Mouse (Mus musculus): ENCODE results near the gene Arhgap45. TPM values are rescaled to one million over a fixed set of nuclear protein-coding genes. Genes with fewer than 3 reads are reported as not detected.
"Not testable (repeated sequence)": the region's sequence is repeated elsewhere in the genome, so short reads cannot be mapped to it uniquely, and the experiment has no call there.

The Arhgap45 gene
- polyA plus RNA-seq, 1 experiment from 2014 or later = 17.3 TPM

DNA sequence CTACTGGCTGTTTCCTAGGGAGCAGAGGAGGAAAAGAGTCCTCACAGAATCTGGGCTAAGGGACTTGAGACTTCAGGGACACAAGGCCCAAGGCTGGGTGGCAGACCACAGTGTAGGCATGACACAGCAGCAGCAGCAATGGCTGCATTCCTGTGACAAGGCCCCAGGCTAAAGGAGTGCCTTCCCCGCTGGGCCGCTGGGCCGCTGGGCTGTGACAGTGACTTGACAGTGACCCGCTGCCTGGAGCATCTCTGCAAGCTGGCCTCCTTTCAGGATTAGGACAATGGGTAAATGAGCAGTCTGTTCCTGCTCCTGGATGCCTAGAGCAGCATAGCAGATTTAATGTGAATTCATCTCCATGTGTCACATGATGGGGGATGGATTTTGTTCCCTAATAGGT lies 27.6 kb downstream of the Arhgap45 start:
- Histone ChIP-seq H3K9ac (ENCODE audit: low read depth, low read length) (no peak overlapping the region), H3K4me2 (ENCODE audit: low read depth, low read length) (no peak overlapping the region), H3K27me3 (ENCODE audit: control insufficient read depth, insufficient read depth, low read depth, low read length) (no peaks in the 10 kb centered on the region), H3K4me3 (ENCODE audit: low read depth, low read length) (no peak overlapping the region), H3K36me3 (ENCODE audit: control insufficient read depth, insufficient read depth) (no peaks in the 10 kb centered on the region), H3K4me1 (ENCODE audit: control insufficient read depth, low read depth, low read length) (peaks cover 15% of the 10 kb centered on the region), H3K9me3 (replicated peaks; ENCODE audit: control insufficient read depth, low read length) (no peaks in the 10 kb centered on the region), H3K27ac (ENCODE audit: low read length) (no peak overlapping the region)
- no peak for ATAC-seq (ENCODE audit: low read depth)
- 73% methylated on average over 4 of the region's 4 CpGs for WGBS (ENCODE audit: insufficient replicate concordance)

DNA sequence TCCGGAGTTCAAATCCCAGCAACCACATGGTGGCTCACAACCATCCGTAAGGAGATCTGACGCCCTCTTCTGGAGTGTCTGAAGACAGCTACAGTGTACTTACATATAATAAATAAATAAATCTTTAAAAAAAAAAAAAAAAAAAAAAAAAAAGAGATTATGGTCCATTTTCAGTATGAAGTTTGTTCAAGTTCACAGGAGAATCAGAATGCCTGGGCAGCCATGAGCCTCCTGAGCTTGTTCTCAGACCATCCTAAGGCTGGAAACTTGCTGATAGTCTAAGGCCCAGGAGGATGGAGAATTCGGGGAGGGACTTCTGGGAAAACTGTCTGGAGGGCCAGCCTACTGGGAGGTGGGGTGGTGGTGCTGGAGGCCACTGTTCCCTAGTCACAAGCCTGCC lies 28.9 kb downstream of the Arhgap45 start:
- H3K4me2 ChIP-seq (ENCODE audit: low read depth, low read length); H3K4me3 ChIP-seq (ENCODE audit: low read depth, low read length); H3K27ac ChIP-seq (ENCODE audit: low read length); ATAC-seq (ENCODE audit: low read depth); H3K27me3 ChIP-seq (ENCODE audit: control insufficient read depth, insufficient read depth, low read depth, low read length); H3K9ac ChIP-seq (ENCODE audit: low read depth, low read length); H3K9me3 ChIP-seq (replicated peaks; ENCODE audit: control insufficient read depth, low read length); H3K36me3 ChIP-seq (ENCODE audit: control insufficient read depth, insufficient read depth): not testable (repeated sequence)
- whole genome bisulfite sequencing (ENCODE audit: insufficient replicate concordance) = 78% methylated on average over 2 of the region's 4 CpGs
- peaks cover 11% of the 10 kb centered on the region for H3K4me1 ChIP-seq (ENCODE audit: control insufficient read depth, low read depth, low read length)

DNA sequence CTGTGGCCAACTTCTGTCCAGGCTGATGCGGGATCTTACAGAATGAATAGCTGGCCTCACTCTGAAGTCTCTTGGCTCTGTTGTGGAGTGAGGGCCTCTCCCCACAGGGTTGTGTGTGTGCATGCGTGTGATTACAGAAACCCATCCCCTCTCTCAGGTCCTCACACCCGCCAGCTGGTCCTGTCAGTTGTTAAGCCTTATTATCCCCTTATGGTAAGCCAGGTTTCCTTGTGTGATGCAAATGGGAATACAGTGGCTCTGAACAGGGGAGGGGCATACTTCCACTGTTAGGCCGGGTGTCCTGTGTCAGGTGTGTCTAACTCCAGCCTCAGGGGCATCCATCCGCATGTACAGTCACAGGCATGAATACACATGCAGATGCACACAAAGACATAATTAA lies 29.3 kb downstream of the Arhgap45 start:
- Histone ChIP-seq H3K9ac (ENCODE audit: low read depth, low read length) (no peak overlapping the region), H3K4me2 (ENCODE audit: low read depth, low read length) (no peak overlapping the region), H3K27ac (ENCODE audit: low read length) (no peak overlapping the region), H3K36me3 (ENCODE audit: control insufficient read depth, insufficient read depth) (no peaks in the 10 kb centered on the region), H3K9me3 (replicated peaks; ENCODE audit: control insufficient read depth, low read length) (no peaks in the 10 kb centered on the region), H3K4me3 (ENCODE audit: low read depth, low read length) (no peak overlapping the region), H3K27me3 (ENCODE audit: control insufficient read depth, insufficient read depth, low read depth, low read length) (no peaks in the 10 kb centered on the region), H3K4me1 (ENCODE audit: control insufficient read depth, low read depth, low read length) (peaks cover 15% of the 10 kb centered on the region)
- 74% methylated on average over 5 of the region's 5 CpGs for WGBS (ENCODE audit: insufficient replicate concordance)
- ATAC-seq (ENCODE audit: low read depth) = no peak

DNA sequence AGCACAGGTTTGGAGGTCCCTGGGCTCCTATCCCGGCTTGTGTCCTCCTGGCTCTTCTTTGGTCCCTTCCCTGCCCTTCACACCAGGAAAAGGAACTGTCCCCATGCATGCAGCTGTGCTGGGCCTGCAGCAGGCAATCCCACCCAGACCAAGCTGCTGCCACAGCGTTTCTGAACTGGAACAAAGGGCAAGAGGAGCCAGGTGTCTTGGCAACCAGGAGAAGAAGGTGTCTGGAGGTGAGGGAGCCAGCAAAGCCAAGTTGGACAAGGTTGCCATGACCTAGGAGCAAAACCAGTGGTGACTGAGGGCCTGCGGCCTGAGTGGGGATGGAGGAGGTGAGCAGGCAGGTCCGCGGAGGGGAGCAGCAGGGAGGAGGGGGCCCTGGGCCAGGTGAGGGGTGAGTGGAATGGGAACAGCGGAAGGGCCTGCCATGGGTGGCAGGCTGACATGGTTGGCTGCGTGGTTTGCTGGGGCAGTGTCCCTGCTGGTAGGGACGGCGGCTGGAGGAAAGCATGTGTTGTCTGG lies 30.6 kb downstream of the Arhgap45 start, which contains the start of gene Gpx4:
Gene Gpx4 (plus strand): TSS at position 126 of the 525 bp plus-strand sequence.
- no peak within 1 kb of the TSS for H3K27ac ChIP-seq (ENCODE audit: low read length)

DNA sequence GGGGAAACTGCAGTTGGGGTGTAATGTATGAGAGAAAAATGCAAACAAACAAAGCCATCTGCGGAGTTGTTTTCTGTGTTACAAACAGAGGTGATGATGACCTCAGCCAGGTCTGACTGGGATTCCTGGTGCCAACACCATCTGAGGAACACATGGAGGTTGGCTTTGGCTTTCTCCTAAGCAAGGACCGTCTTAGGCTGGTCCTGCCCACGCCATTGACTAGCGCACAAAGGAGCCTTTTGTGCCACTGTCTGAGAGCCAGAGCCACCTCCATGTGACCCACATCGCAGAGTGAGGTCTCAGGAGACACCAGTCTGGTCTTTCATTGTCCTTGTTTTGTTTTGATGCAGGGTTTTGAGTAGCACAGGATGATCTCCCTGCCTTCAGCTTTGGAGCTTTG lies 31.9 kb downstream of the Arhgap45 start:
- Histone ChIP-seq H3K9me3 (replicated peaks; ENCODE audit: control insufficient read depth, low read length) (no peaks in the 10 kb centered on the region), H3K9ac (ENCODE audit: low read depth, low read length) (no peak overlapping the region), H3K27ac (ENCODE audit: low read length) (no peak overlapping the region), H3K36me3 (ENCODE audit: control insufficient read depth, insufficient read depth) (no peaks in the 10 kb centered on the region), H3K4me2 (ENCODE audit: low read depth, low read length) (no peak overlapping the region), H3K27me3 (ENCODE audit: control insufficient read depth, insufficient read depth, low read depth, low read length) (no peaks in the 10 kb centered on the region), H3K4me1 (ENCODE audit: control insufficient read depth, low read depth, low read length) (peaks cover 39% of the 10 kb centered on the region), H3K4me3 (ENCODE audit: low read depth, low read length) (no peak overlapping the region)
- ATAC-seq (ENCODE audit: low read depth) = no peak
- WGBS (ENCODE audit: insufficient replicate concordance) = 65% methylated on average over 5 of the region's 5 CpGs

More for the DNA sequence above, 30.6 kb downstream of the Arhgap45 start, which contains the start of gene Gpx4:
- WGBS (ENCODE audit: insufficient replicate concordance) = 76% methylated on average over 9 of the region's 9 CpGs
- no peaks in the 10 kb centered on the region for H3K36me3 ChIP-seq (ENCODE audit: control insufficient read depth, insufficient read depth)
- no peak within 1 kb of the TSS for H3K4me2 ChIP-seq (ENCODE audit: low read depth, low read length)
- ATAC-seq (ENCODE audit: low read depth) = no peak
- no peak within 1 kb of the TSS for H3K9ac ChIP-seq (ENCODE audit: low read depth, low read length)
- no peaks in the 10 kb centered on the region for H3K9me3 ChIP-seq (replicated peaks; ENCODE audit: control insufficient read depth, low read length)
- peaks cover 28% of the 10 kb centered on the region for H3K4me1 ChIP-seq (ENCODE audit: control insufficient read depth, low read depth, low read length)
- H3K27me3 ChIP-seq (ENCODE audit: control insufficient read depth, insufficient read depth, low read depth, low read length) = no peaks in the 10 kb centered on the region
- H3K4me3 ChIP-seq (ENCODE audit: low read depth, low read length) = no peak within 1 kb of the TSS

DNA sequence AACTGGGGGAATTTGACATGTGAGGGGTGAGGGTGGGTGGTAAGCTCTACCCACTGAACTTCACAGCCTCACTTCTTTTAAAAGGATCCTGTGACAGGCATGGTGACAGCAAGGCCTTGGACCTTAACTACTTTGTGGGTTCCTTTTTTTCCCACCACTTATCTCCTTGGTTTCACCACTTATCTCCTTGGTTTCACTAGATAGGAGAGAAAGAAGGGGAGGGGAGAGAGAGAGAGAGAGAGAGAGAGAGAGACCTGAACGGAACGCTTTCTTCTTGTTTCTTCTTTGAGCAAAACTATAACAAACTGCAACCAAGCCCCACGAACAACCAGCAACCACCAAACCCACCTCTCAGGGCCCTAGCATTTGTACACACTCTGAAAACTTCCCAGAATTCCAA lies 32.4 kb downstream of the Arhgap45 start:
- no peaks in the 10 kb centered on the region for H3K9me3 ChIP-seq (replicated peaks; ENCODE audit: control insufficient read depth, low read length)
- no peaks in the 10 kb centered on the region for H3K27me3 ChIP-seq (ENCODE audit: control insufficient read depth, insufficient read depth, low read depth, low read length)
- H3K27ac ChIP-seq (ENCODE audit: low read length) = no peak overlapping the region
- H3K4me3 ChIP-seq (ENCODE audit: low read depth, low read length) = no peak overlapping the region
- no peak for ATAC-seq (ENCODE audit: low read depth)
- H3K4me2 ChIP-seq (ENCODE audit: low read depth, low read length) = no peak overlapping the region
- H3K36me3 ChIP-seq (ENCODE audit: control insufficient read depth, insufficient read depth) = no peaks in the 10 kb centered on the region
- 22% methylated on average over 3 of the region's 3 CpGs for WGBS (ENCODE audit: insufficient replicate concordance)
- peaks cover 39% of the 10 kb centered on the region for H3K4me1 ChIP-seq (ENCODE audit: control insufficient read depth, low read depth, low read length)
- no peak overlapping the region for H3K9ac ChIP-seq (ENCODE audit: low read depth, low read length)

DNA sequence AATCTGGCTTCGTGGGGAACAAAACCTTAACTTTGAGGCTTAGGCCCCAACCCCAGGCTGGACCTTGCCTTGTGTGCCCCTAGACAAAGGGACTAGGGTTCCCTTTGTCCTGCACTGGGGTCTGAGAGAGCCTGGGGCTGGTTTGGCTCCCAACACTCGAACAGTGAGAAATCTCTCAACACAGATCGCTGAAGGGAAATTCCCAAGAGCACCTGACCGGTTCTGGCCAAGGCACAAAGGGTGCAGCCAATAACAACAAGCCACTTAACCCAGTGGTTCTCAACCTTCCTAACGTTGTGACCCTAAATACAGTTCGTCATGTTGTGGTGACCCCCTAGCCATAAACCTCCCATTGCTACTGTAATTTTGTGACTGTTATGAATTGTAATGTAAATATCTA lies 33.8 kb downstream of the Arhgap45 start:
- no peak overlapping the region for H3K4me3 ChIP-seq (ENCODE audit: low read depth, low read length)
- no peak for ATAC-seq (ENCODE audit: low read depth)
- peaks cover 48% of the 10 kb centered on the region for H3K4me1 ChIP-seq (ENCODE audit: control insufficient read depth, low read depth, low read length)
- H3K4me2 ChIP-seq (ENCODE audit: low read depth, low read length) = no peak overlapping the region
- no peaks in the 10 kb centered on the region for H3K27me3 ChIP-seq (ENCODE audit: control insufficient read depth, insufficient read depth, low read depth, low read length)
- peaks cover under 1% of the 10 kb centered on the region; the same call in 1 of the 2 replicates for H3K36me3 ChIP-seq (ENCODE audit: control insufficient read depth, insufficient read depth)
- H3K9me3 ChIP-seq (replicated peaks; ENCODE audit: control insufficient read depth, low read length) = no peaks in the 10 kb centered on the region
- peak overlapping the region; percentile 36; the same call in 1 of the 2 replicates for H3K27ac ChIP-seq (ENCODE audit: low read length)
- no peak overlapping the region; the same call in 1 of the 2 replicates for H3K9ac ChIP-seq (ENCODE audit: low read depth, low read length)
- 63% methylated on average over 6 of the region's 6 CpGs for WGBS (ENCODE audit: insufficient replicate concordance)

DNA sequence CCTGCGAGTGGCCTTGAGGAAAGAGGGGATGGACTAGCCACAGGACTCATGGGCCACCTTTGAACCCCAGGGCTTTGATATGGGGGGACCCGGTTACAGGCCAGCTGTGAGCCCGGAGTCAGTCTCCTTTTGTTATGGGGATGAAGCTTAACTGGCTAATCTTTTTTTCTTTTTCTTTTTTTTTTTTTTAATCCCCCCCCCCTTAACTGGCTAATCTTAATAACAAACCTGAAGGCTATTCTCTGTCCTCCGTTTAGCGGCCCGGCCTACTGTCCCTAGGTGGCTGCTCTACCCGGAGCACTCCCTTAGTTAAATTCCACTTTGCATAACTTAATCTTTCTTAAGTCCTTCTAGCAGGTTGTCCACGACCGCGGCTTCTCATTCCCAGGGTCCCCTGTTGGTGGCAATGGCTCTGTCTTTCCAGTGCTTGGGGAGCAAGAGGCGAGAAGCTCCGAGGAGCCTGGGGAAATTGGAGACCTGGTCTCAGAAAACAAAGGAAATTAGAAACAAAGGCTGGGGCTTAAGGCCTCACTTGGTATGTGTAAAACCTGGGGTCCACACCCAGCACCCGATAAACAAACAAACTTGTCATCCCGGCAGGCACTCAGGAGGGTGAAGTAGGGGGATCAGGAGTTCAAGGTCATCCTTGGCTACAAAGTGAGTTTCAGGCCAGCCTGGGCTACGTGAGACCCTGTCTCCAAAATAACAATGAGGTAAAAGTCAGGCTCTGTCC lies 34.6 kb downstream of the Arhgap45 start:
- ATAC-seq (ENCODE audit: low read depth) = no peak
- WGBS (ENCODE audit: insufficient replicate concordance) = 45% methylated on average over 15 of the region's 15 CpGs
- H3K27me3 ChIP-seq (ENCODE audit: control insufficient read depth, insufficient read depth, low read depth, low read length) = no peaks in the 10 kb centered on the region
- no peak overlapping the region for H3K4me3 ChIP-seq (ENCODE audit: low read depth, low read length)
- H3K27ac ChIP-seq (ENCODE audit: low read length) = peak overlapping the region; percentile 89
- H3K4me1 ChIP-seq (ENCODE audit: control insufficient read depth, low read depth, low read length) = peaks cover 54% of the 10 kb centered on the region
- H3K9ac ChIP-seq (ENCODE audit: low read depth, low read length) = peak overlapping the region; percentile 16
- H3K36me3 ChIP-seq (ENCODE audit: control insufficient read depth, insufficient read depth) = peaks cover 7% of the 10 kb centered on the region
- no peaks in the 10 kb centered on the region for H3K9me3 ChIP-seq (replicated peaks; ENCODE audit: control insufficient read depth, low read length)
- H3K4me2 ChIP-seq (ENCODE audit: low read depth, low read length) = no peak overlapping the region

DNA sequence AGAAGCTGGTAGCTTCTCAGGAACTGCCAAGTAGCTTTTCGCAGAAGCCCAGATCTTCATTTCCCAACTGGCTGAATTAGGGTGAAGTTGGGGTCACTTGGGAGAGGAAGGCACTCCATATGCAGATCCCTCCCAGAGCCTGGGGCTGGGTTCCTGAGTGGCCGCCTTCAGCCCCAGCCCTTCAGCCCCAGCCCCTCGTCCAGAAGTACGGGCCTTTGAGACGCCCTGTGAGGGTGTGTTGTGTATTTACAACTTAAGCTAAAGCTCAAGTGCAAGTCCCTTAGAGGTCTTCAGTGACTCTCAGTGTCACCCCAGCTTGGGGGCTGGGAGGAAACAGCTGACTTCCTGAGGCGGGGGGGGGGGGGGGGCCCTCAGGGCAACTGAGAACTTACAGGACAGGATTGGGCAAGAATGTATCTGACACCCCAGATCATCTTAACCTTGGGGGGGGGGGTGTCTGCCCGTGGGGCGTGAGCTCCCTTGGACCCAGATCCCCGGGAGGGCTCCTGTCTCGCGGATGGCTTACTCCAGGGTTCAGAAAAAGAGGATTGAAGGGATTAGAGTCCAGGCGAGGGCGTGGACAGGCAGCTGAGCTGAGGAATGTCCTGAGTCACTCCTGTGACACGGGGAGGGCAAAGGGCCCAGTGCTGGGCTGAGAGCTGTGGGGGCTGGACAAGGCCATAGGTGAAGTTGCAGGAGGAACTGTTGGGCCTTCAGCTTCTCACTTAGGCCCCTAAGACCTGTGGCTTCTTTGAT lies 35.3 kb downstream of the Arhgap45 start:
- Histone ChIP-seq H3K4me2 (ENCODE audit: low read depth, low read length) (peak overlapping the region; percentile 28; the same call in 1 of the 2 replicates), H3K9me3 (replicated peaks; ENCODE audit: control insufficient read depth, low read length) (no peaks in the 10 kb centered on the region), H3K27ac (ENCODE audit: low read length) (peak overlapping the region; percentile 89), H3K27me3 (ENCODE audit: control insufficient read depth, insufficient read depth, low read depth, low read length) (no peaks in the 10 kb centered on the region), H3K4me1 (ENCODE audit: control insufficient read depth, low read depth, low read length) (peaks cover 54% of the 10 kb centered on the region), H3K4me3 (ENCODE audit: low read depth, low read length) (no peak overlapping the region; the same call in 1 of the 2 replicates), H3K36me3 (ENCODE audit: control insufficient read depth, insufficient read depth) (peaks cover 13% of the 10 kb centered on the region), H3K9ac (ENCODE audit: low read depth, low read length) (peak overlapping the region; percentile 52)
- WGBS (ENCODE audit: insufficient replicate concordance) = 32% methylated on average over 14 of the region's 14 CpGs
- no peak for ATAC-seq (ENCODE audit: low read depth)
